Mouse (Mus musculus): ENCODE measurements at regions not wholly inside any gene's neighbourhood (a gene's known extent, or its start where the extent isn't known, plus 50 kb on each side); places are given as distances from the start of the nearest gene placed in this dataset.

DNA sequence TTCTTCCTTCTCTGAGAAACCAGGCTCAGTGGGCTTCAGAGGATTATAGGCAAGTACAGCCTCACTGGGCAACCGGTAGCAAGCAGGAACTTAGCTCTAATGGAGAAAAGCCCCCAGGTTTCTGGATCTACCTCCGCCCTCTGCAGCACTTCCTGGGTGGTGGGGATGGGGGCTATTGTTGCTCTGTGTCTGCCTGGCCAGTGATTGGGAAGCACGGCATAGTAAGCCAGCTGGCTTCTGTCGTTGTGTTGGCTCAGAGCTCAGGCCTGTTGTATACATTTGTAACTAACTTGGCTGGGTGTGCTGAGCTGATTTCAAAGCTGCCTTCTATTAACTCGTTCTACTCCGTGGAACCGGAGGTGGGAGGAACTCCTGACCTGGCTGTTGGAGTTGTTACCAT lies 58.9 kb upstream of the Gjb5 start:
- no peak for DNase-seq (ENCODE audit: low spot score)

DNA sequence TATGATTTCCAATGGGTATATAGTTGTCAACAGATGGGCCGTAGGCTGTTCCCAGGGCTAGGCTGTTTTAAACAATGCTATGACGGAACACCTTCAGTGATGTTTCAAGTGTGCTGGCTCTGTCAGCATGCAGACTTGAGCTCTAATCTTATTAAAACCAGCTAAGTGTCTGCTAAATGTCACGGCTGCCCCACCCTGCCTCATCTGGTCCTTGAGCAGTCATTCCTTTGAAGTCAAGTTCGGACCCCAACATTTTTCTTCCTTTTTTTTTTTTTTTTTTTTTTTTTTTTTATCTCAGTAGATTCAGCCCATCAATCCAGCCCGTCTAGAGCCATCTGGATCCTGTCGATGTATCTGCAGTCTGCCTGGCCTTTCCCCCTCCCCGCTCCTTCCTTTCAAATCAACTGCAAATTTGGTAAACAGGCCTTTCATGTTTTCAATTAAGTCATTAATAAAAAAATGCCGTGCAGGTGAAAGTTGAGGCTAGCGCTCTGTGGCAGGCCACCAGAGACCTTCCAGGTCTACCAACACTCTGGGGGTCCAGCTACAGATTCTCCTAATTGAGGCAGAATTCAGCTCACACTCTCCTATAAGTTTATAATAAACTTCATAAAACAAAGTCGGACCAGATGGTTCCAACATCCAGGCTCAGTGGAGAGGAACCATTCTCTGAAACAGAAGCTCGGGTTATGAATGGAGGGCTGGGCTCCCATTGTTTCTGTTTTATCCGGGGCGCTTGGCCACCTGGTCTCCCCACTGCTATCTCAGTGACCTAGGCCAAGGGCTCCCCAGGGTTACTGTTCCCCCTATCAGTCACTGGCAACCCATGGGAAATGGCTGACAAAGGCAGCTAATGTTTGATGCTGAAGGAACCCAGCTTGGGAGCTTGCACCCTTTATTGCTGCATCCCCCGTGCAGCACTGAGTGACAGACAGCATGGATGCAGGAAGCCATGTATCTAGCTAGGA lies 56.3 kb upstream of the Gjb5 start:
- no peak for DNase-seq (ENCODE audit: low spot score)
